7 mouse cellular contexts compared by ENCODE assay signal in genomic region chr8:83567668-83568067, GRCm38 (mm10). TPM values are rescaled to one million over a fixed set of nuclear protein-coding genes. Genes with fewer than 3 reads are reported as not detected.
DNase-seq lines count a peak whose midpoint lies in the region; ATAC-seq and TF ChIP-seq lines count a peak whose summit lies in the region.

No protein-coding gene starts in this region.

- H3K4me2 ChIP-seq in kidney, postnatal 0 days (ENCODE audit: low read length), result peak overlapping the region; percentile 80
- H3K4me2 ChIP-seq in hindbrain, embryonic 13.5 days, result peak overlapping the region; percentile 97
- peak overlapping the region; percentile 88 for H3K4me2 ChIP-seq in midbrain, embryonic 11.5 days

- no peaks in the 10 kb centered on the region for H3K27me3 ChIP-seq in kidney, postnatal 0 days (ENCODE audit: insufficient read depth, low read length)
- no peaks in the 10 kb centered on the region for H3K27me3 ChIP-seq in embryonic facial prominence, embryonic 10.5 days (replicated peaks; ENCODE audit: low read depth, poor library complexity, severe bottlenecking)
- H3K27me3 ChIP-seq in hindbrain, embryonic 13.5 days, result no peaks in the 10 kb centered on the region
- H3K27me3 ChIP-seq in midbrain, embryonic 11.5 days (ENCODE audit: control insufficient read depth, insufficient read depth, low read length), result no peaks in the 10 kb centered on the region

- no peaks in the 10 kb centered on the region for H3K9me3 ChIP-seq in kidney, postnatal 0 days (replicated peaks; ENCODE audit: low read length)
- no peaks in the 10 kb centered on the region for H3K9me3 ChIP-seq in embryonic facial prominence, embryonic 10.5 days
- H3K9me3 ChIP-seq in hindbrain, embryonic 13.5 days, result no peaks in the 10 kb centered on the region
- no peaks in the 10 kb centered on the region for H3K9me3 ChIP-seq in midbrain, embryonic 11.5 days (ENCODE audit: control insufficient read depth, low read length)

- 44% methylated on average over 3 of the region's 3 CpGs for WGBS in kidney, postnatal 0 days
- WGBS in embryonic facial prominence, embryonic 10.5 days, result 64% methylated on average over 3 of the region's 3 CpGs
- 53% methylated on average over 3 of the region's 3 CpGs for WGBS in hindbrain, embryonic 13.5 days
- WGBS in midbrain, embryonic 11.5 days, result 49% methylated on average over 3 of the region's 3 CpGs

- no peak for DNase-seq in kidney, postnatal 0 days (ENCODE audit: low spot score)
- no peak for DNase-seq in kidney, adult 18-20 months
- no peak for DNase-seq in embryonic facial prominence, embryonic 10.5 days (ENCODE audit: low spot score)
- no peak for DNase-seq in midbrain, embryonic 11.5 days (ENCODE audit: low spot score, missing footprints)
- no peak for DNase-seq in T-cell, adult 2 months (ENCODE audit: low spot score)
- no peak for DNase-seq in embryo, embryonic 11 days

- peaks cover 10% of the 10 kb centered on the region for H3K4me1 ChIP-seq in kidney, postnatal 0 days (replicated peaks; ENCODE audit: insufficient read depth, low read length)
- H3K4me1 ChIP-seq in embryonic facial prominence, embryonic 10.5 days, result peaks cover 17% of the 10 kb centered on the region
- peaks cover 26% of the 10 kb centered on the region for H3K4me1 ChIP-seq in hindbrain, embryonic 13.5 days (replicated peaks)
- peaks cover 11% of the 10 kb centered on the region for H3K4me1 ChIP-seq in midbrain, embryonic 11.5 days (ENCODE audit: control insufficient read depth, insufficient read depth, low read length)

- H3K36me3 ChIP-seq in kidney, postnatal 0 days (ENCODE audit: insufficient read depth, low read length), result peaks cover 20% of the 10 kb centered on the region; the same call in 1 of the 2 replicates
- peaks cover 40% of the 10 kb centered on the region for H3K36me3 ChIP-seq in embryonic facial prominence, embryonic 10.5 days (replicated peaks)
- H3K36me3 ChIP-seq in hindbrain, embryonic 13.5 days, result peaks cover 38% of the 10 kb centered on the region
- peaks cover 15% of the 10 kb centered on the region for H3K36me3 ChIP-seq in midbrain, embryonic 11.5 days (ENCODE audit: control insufficient read depth, insufficient read depth, low read length)

- H3K9ac ChIP-seq in kidney, postnatal 0 days (ENCODE audit: low read depth, low read length), result peak overlapping the region; percentile 77; the same call in 1 of the 2 replicates
- peak overlapping the region; percentile 91 for H3K9ac ChIP-seq in hindbrain, embryonic 13.5 days
- peak overlapping the region; percentile 79 for H3K9ac ChIP-seq in midbrain, embryonic 11.5 days (ENCODE audit: low read length)

- no peak for ATAC-seq in kidney, postnatal 0 days (replicated peaks; ENCODE audit: low FRiP score, low read depth)
- no peak for ATAC-seq in hindbrain, embryonic 13.5 days (ENCODE audit: low FRiP score)
- no peak for ATAC-seq in midbrain, embryonic 11.5 days (ENCODE audit: low FRiP score)

- peak overlapping the region; percentile 88 for H3K4me3 ChIP-seq in kidney, postnatal 0 days (replicated peaks; ENCODE audit: low read depth, low read length)
- peak overlapping the region; percentile 88 for H3K4me3 ChIP-seq in embryonic facial prominence, embryonic 10.5 days
- peak overlapping the region; percentile 72 for H3K4me3 ChIP-seq in hindbrain, embryonic 13.5 days
- H3K4me3 ChIP-seq in midbrain, embryonic 11.5 days (ENCODE audit: low read depth, low read length), result peak overlapping the region; percentile 73

- H3K27ac ChIP-seq in kidney, postnatal 0 days, result no peak overlapping the region
- no peak overlapping the region; the same call in 1 of the 2 replicates for H3K27ac ChIP-seq in embryonic facial prominence, embryonic 10.5 days (replicated peaks)
- H3K27ac ChIP-seq in hindbrain, embryonic 13.5 days, result no peak overlapping the region
- H3K27ac ChIP-seq in midbrain, embryonic 11.5 days (ENCODE audit: low read depth, low read length), result no peak overlapping the region

- no peak for TF ChIP-seq CTCF in kidney, postnatal 0 days (IDR thresholded peaks at IDR 0.05; ENCODE audit: low read depth)

RNA-seq across cellular contexts. Expression of gene Ndufb7, which starts 1.2 kb away (rescaled TPM):
- 502 and 515 TPM in 2 replicates for polyA plus RNA-seq in kidney, postnatal 0 days (2015; fragmentation: Nextera tagmentation; extraction: Ambion mirVana)
- polyA plus RNA-seq in embryonic facial prominence, embryonic 10.5 days (2016; fragmentation: Nextera tagmentation; extraction: Ambion mirVana), result 320 and 348 TPM in 2 replicates
- polyA plus RNA-seq in hindbrain, embryonic 13.5 days (2015; fragmentation: Nextera tagmentation; extraction: Ambion mirVana), result 375 and 381 TPM in 2 replicates
- 351 and 359 TPM in 2 replicates for polyA plus RNA-seq in midbrain, embryonic 11.5 days (2014; fragmentation: Nextera tagmentation; extraction: Ambion mirVana)

RNA-seq across cellular contexts. Expression of gene Olfr370, which starts 32.1 kb away (rescaled TPM):
- not detected in 2 replicates for polyA plus RNA-seq in kidney, postnatal 0 days (2015; fragmentation: Nextera tagmentation; extraction: Ambion mirVana)
- not detected in 2 replicates for polyA plus RNA-seq in embryonic facial prominence, embryonic 10.5 days (2016; fragmentation: Nextera tagmentation; extraction: Ambion mirVana)
- 0.05 and 0.09 TPM in 2 replicates for polyA plus RNA-seq in hindbrain, embryonic 13.5 days (2015; fragmentation: Nextera tagmentation; extraction: Ambion mirVana)
- polyA plus RNA-seq in midbrain, embryonic 11.5 days (2014; fragmentation: Nextera tagmentation; extraction: Ambion mirVana), result not detected in 2 replicates

RNA-seq across cellular contexts. Expression of gene Tecr, which starts 40.1 kb away (rescaled TPM):
- polyA plus RNA-seq in kidney, postnatal 0 days (2015; fragmentation: Nextera tagmentation; extraction: Ambion mirVana), result 560 and 574 TPM in 2 replicates
- 667 and 713 TPM in 2 replicates for polyA plus RNA-seq in embryonic facial prominence, embryonic 10.5 days (2016; fragmentation: Nextera tagmentation; extraction: Ambion mirVana)
- polyA plus RNA-seq in hindbrain, embryonic 13.5 days (2015; fragmentation: Nextera tagmentation; extraction: Ambion mirVana), result 998 and 1,025 TPM in 2 replicates
- 680 and 686 TPM in 2 replicates for polyA plus RNA-seq in midbrain, embryonic 11.5 days (2014; fragmentation: Nextera tagmentation; extraction: Ambion mirVana)

RNA-seq across cellular contexts. Expression of gene Dnajb1, which starts 40.3 kb away (rescaled TPM):
- 30.2 and 35.3 TPM in 2 replicates for polyA plus RNA-seq in kidney, postnatal 0 days (2015; fragmentation: Nextera tagmentation; extraction: Ambion mirVana)
- 78.3 and 84.7 TPM in 2 replicates for polyA plus RNA-seq in embryonic facial prominence, embryonic 10.5 days (2016; fragmentation: Nextera tagmentation; extraction: Ambion mirVana)
- 54.1 and 54.2 TPM in 2 replicates for polyA plus RNA-seq in hindbrain, embryonic 13.5 days (2015; fragmentation: Nextera tagmentation; extraction: Ambion mirVana)
- polyA plus RNA-seq in midbrain, embryonic 11.5 days (2014; fragmentation: Nextera tagmentation; extraction: Ambion mirVana), result 61.1 and 71.3 TPM in 2 replicates
